Mouse (Mus musculus) splenic B cell, adult 2 months (primary cell): Measurements from ENCODE around the gene Apon.

Experiments
- DNase-seq: peaks from one replicate; pipeline ENCODE4 v3.0.0-alpha.2; 2011; ENCODE audit warnings: low read depth, low spot score
- H3K27me3 ChIP-seq: 2 replicates; pipeline ENCODE4 v1.6.1; 2012; ENCODE audit warnings: mild to moderate bottlenecking, low read length, moderate library complexity, mixed read lengths; ENCODE audit not compliant: control insufficient read depth, poor library complexity, insufficient read depth, severe bottlenecking
- H3K36me3 ChIP-seq: 2 replicates; pipeline ENCODE4 v1.6.1; 2012; ENCODE audit warnings: mild to moderate bottlenecking, low read length, moderate library complexity, mixed read lengths; ENCODE audit not compliant: control insufficient read depth, poor library complexity, insufficient read depth, severe bottlenecking

The Apon gene

GRCm38 (mm10) chr10:128225538-128225937 lies 28.4 kb upstream of the Apon start, which contains the start of gene Mip:
TSS of gene Mip (plus strand) at chr10:128225838.
- Histone ChIP-seq H3K27me3 (no peaks in the 10 kb centered on the region), H3K36me3 (no peaks in the 10 kb centered on the region)
- DNase-seq, result no peak

DNA sequence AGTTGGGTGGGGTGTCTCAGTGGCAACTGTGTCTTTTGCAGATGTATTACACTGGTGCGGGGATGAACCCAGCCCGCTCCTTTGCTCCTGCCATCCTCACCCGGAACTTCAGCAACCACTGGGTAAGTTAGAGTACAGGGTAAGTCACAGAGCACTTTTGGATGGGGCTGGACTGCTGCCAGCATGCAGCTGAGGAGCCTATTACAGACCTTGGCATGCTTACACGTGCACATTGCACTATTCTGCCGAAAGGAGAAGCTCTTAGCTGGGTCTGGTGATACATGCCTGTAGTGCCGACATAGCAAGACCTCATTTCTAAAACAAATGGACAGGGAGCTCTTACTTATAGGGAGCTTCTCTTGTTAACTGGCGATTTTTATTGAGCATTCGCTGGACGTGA lies 26.3 kb upstream of the Apon start:
- H3K27me3 ChIP-seq, result no peaks in the 10 kb centered on the region
- no peaks in the 10 kb centered on the region for H3K36me3 ChIP-seq
- no peak for DNase-seq

GRCm38 (mm10) chr10:128228009-128228408 lies 25.9 kb upstream of the Apon start:
- no peak for DNase-seq
- no peaks in the 10 kb centered on the region for H3K36me3 ChIP-seq
- H3K27me3 ChIP-seq, result no peaks in the 10 kb centered on the region

- peak; percentile 11 for DNase-seq
- Histone ChIP-seq H3K36me3 (no peaks in the 10 kb centered on the region), H3K27me3 (no peaks in the 10 kb centered on the region)
These were observed 23.3 kb upstream of the Apon start for GRCm38 (mm10) chr10:128230582-128230981.

- DNase-seq, result peak; percentile 28
- H3K27me3 ChIP-seq, result no peaks in the 10 kb centered on the region
- H3K36me3 ChIP-seq, result no peaks in the 10 kb centered on the region
These were observed 22.8 kb upstream of the Apon start for GRCm38 (mm10) chr10:128231146-128231545.

GRCm38 (mm10) chr10:128231697-128232419 lies 22.0 kb upstream of the Apon start, which contains the start of gene Timeless:
TSS of gene Timeless (plus strand) at chr10:128232065.
- DNase-seq, result peak; percentile 88
- Histone ChIP-seq H3K36me3 (no peaks in the 10 kb centered on the region), H3K27me3 (no peaks in the 10 kb centered on the region)

GRCm38 (mm10) chr10:128232420-128232985 lies 21.4 kb upstream of the Apon start:
- no peaks in the 10 kb centered on the region for H3K27me3 ChIP-seq
- no peaks in the 10 kb centered on the region for H3K36me3 ChIP-seq
- peak; percentile 82 for DNase-seq

- Histone ChIP-seq H3K27me3 (no peaks in the 10 kb centered on the region), H3K36me3 (no peaks in the 10 kb centered on the region)
- DNase-seq, result no peak
These were observed 17.6 kb upstream of the Apon start for GRCm38 (mm10) chr10:128236321-128236720.

- H3K36me3 ChIP-seq, result no peaks in the 10 kb centered on the region
- DNase-seq, result no peak
- H3K27me3 ChIP-seq, result no peaks in the 10 kb centered on the region
These were observed 16.0 kb upstream of the Apon start for GRCm38 (mm10) chr10:128237807-128238480.

DNA sequence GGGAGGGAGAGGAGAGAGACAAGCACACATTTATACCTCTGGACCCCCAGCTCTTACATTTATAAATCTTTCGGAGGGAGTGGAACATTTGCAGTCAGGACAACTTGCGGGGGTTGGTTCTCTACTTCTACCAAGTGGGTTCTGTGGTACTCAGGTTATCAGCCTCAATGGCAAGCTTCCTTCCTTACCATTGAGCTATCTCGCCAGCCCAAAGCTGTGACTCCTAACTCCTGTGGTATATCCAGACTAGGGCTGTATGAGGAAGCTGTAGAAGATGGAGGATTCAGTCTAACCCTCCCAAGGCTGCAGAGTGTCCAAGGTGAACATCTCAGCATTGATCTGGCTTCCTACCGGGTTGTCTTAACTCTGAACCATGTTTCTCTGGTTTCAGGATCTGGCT lies 14.8 kb upstream of the Apon start:
- DNase-seq, result no peak
- H3K36me3 ChIP-seq, result no peaks in the 10 kb centered on the region
- H3K27me3 ChIP-seq, result no peaks in the 10 kb centered on the region

- DNase-seq, result no peak
- Histone ChIP-seq H3K27me3 (no peaks in the 10 kb centered on the region), H3K36me3 (no peaks in the 10 kb centered on the region)
These were observed 13.8 kb upstream of the Apon start for GRCm38 (mm10) chr10:128240131-128240530.

GRCm38 (mm10) chr10:128243252-128243651 lies 10.6 kb upstream of the Apon start:
- H3K27me3 ChIP-seq, result no peaks in the 10 kb centered on the region
- DNase-seq, result no peak
- H3K36me3 ChIP-seq, result peaks cover 9% of the 10 kb centered on the region

DNA sequence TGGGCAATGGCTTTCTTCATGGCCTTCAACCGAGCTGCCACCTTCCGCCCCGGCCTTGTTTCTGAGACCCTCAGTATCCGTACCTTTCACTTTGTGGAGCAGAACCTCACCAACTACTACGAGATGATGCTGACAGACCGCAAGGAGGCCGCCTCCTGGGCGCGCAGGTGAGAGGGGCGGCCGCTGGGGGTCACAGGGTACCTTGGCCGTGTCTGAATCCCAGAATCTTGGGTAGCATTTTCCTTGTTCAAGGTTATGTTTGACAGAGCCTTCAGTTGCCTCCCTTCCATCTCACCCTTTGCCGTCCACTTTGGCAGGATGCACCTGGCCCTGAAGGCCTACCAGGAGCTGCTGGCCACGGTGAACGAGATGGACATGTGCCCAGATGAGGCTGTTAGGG lies 9.8 kb upstream of the Apon start:
- peaks cover 9% of the 10 kb centered on the region for H3K36me3 ChIP-seq
- no peak for DNase-seq
- no peaks in the 10 kb centered on the region for H3K27me3 ChIP-seq

DNA sequence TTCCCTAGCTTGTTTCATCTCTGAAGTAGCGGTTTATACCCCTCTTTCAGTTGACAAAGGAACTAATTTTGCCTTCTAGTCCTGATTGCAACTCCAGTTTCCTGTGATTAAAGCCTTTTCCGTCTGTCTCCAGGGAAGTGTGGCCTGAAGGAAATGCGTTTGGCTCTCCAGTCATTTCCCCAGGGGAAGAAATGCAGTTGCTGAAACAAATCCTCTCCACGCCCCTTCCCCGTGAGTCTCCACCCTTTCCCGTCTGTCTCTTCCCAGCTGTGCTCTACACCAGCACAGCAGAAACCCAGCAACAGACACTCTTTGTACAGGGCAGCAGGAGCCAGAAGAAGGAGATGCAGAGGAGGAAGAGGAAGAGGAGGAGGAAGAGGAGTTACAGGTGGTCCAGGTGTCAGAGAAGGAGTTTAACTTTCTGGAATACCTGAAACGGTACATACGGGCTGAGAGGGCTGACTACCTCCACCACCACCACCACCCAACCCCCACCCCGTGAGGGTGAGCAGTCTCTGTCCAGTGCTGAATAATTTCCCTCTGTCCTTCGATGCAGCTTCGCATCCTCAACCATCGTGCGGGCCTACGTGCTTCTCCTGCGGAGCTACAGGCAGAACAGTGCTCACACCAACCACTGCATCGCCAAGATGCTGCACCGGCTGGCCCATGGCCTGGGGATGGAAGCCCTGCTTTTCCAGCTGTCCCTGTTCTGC lies 6.7 kb upstream of the Apon start:
- Histone ChIP-seq H3K36me3 (peaks cover 12% of the 10 kb centered on the region), H3K27me3 (no peaks in the 10 kb centered on the region)
- no peak for DNase-seq

- Histone ChIP-seq H3K36me3 (peaks cover 14% of the 10 kb centered on the region), H3K27me3 (no peaks in the 10 kb centered on the region)
- DNase-seq, result no peak
These were observed 3.3 kb upstream of the Apon start for GRCm38 (mm10) chr10:128250565-128250964.
